Mouse (Mus musculus) E14TG2a.4 (cell line): ENCODE measurements around the gene Nptx2.

Experiments used
- CTCF ChIP-seq: conservative IDR thresholded peaks from 2 replicates; pipeline ENCODE4 v1.5.1; 2014; ENCODE audit warnings: low read length
- NANOG ChIP-seq: IDR thresholded peaks from 2 replicates; pipeline ENCODE4 v1.6.1; 2014; ENCODE audit warnings: borderline replicate concordance, low read length, mixed read lengths
- POU5F1 ChIP-seq: IDR thresholded peaks from 2 replicates; pipeline ENCODE4 v1.6.1; 2014; ENCODE audit warnings: low read length, borderline replicate concordance

DNA sequence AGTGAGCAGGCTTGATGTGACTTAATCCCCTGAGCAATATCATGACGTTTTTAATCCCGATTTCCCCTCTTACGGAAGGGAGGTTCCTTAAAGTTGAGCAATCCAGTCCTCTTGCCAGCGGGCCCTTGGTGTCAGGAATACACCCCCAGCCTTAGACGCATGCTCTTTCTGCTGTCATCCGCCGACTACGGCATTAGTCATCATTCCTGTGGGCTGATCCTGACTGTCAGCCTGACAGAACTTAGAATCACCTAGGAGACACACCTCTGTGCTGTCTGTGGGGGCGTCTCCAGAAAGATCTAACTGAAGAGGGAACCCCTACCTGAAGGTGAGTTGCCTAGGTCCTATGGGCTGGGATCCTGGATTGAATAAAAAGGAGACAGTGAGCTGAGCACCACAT is 49.1 kb downstream of the Nptx2 start:
- TF ChIP-seq CTCF (no peak), POU5F1 (no peak), NANOG (no peak)
